7 mouse cellular contexts compared by ENCODE assay signal in the genomic region with DNA sequence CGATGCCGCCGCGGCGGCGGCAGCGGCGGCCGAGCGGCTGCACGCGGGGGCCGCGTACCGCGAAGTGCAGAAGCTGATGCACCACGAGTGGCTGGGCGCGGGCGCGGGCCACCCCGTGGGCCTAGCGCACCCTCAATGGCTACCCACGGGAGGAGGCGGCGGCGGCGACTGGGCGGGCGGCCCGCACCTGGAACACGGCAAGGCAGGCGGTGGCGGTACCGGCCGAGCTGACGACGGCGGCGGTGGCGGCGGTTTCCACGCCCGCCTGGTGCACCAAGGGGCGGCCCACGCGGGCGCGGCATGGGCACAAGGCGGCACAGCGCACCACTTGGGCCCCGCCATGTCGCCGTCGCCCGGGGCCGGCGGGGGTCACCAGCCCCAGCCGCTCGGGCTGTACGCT. TPM values are rescaled to one million over a fixed set of nuclear protein-coding genes. Genes with fewer than 3 reads are reported as not detected.
DNase-seq lines count a peak whose midpoint lies in the region; ATAC-seq and TF ChIP-seq lines count a peak whose summit lies in the region.

No protein-coding gene starts in this region.

- peak overlapping the region; percentile 96 for H3K4me2 ChIP-seq in lung, embryonic 14.5 days
- H3K4me2 ChIP-seq in embryonic facial prominence, embryonic 14.5 days (ENCODE audit: low read depth, low read length) = peak overlapping the region; percentile 98
- H3K4me2 ChIP-seq in hindbrain, embryonic 16.5 days (ENCODE audit: low read length) = peak overlapping the region; percentile 88
- H3K4me2 ChIP-seq in midbrain, embryonic 16.5 days (ENCODE audit: low read length) = peak overlapping the region; percentile 89

- H3K27me3 ChIP-seq in lung, embryonic 14.5 days (ENCODE audit: insufficient read depth, low read length) = peaks cover 94% of the 10 kb centered on the region
- peaks cover 87% of the 10 kb centered on the region for H3K27me3 ChIP-seq in embryonic facial prominence, embryonic 14.5 days (replicated peaks; ENCODE audit: control insufficient read depth, insufficient read depth, low read length)
- peaks cover 50% of the 10 kb centered on the region for H3K27me3 ChIP-seq in hindbrain, embryonic 16.5 days (replicated peaks; ENCODE audit: control insufficient read depth, insufficient read depth, low read length)
- H3K27me3 ChIP-seq in midbrain, embryonic 16.5 days (ENCODE audit: control insufficient read depth, insufficient read depth, low read depth, low read length) = peaks cover 27% of the 10 kb centered on the region

- DNase-seq in lung, embryonic 14.5 days = no peak
- no peak for DNase-seq in lung, postnatal 25 days (ENCODE audit: low spot score)
- no peak for DNase-seq in embryonic facial prominence, embryonic 14.5 days (ENCODE audit: low spot score)
- DNase-seq in frontal cortex, postnatal 10 days (ENCODE audit: low spot score in 2 of 2) = no peak
- no peak for DNase-seq in left cerebral cortex, postnatal 25 days (ENCODE audit: low spot score in 2 of 2)

- no peak for TF ChIP-seq CTCF in lung, embryonic 14.5 days (IDR thresholded peaks at IDR 0.05; ENCODE audit: low read depth)

- no peaks in the 10 kb centered on the region; the same call in 1 of the 2 replicates for H3K4me1 ChIP-seq in lung, embryonic 14.5 days (ENCODE audit: insufficient read depth)
- H3K4me1 ChIP-seq in embryonic facial prominence, embryonic 14.5 days (ENCODE audit: control insufficient read depth, insufficient read depth, low read length) = peaks cover 16% of the 10 kb centered on the region
- H3K4me1 ChIP-seq in hindbrain, embryonic 16.5 days (ENCODE audit: control insufficient read depth, insufficient read depth, low read depth, low read length) = peaks cover 25% of the 10 kb centered on the region
- peaks cover 18% of the 10 kb centered on the region for H3K4me1 ChIP-seq in midbrain, embryonic 16.5 days (ENCODE audit: control insufficient read depth, insufficient read depth, low read length)

- no peaks in the 10 kb centered on the region for H3K9me3 ChIP-seq in lung, embryonic 14.5 days (ENCODE audit: low read depth, low read length)
- no peaks in the 10 kb centered on the region for H3K9me3 ChIP-seq in embryonic facial prominence, embryonic 14.5 days (ENCODE audit: control insufficient read depth, low read length)
- no peaks in the 10 kb centered on the region for H3K9me3 ChIP-seq in hindbrain, embryonic 16.5 days (ENCODE audit: control insufficient read depth, low read length)
- H3K9me3 ChIP-seq in midbrain, embryonic 16.5 days (replicated peaks; ENCODE audit: control insufficient read depth, low read length, poor library complexity, severe bottlenecking) = no peaks in the 10 kb centered on the region

- H3K9ac ChIP-seq in lung, embryonic 14.5 days = no peak overlapping the region; the same call in 1 of the 2 replicates
- peak overlapping the region; percentile 30; the same call in 1 of the 2 replicates for H3K9ac ChIP-seq in embryonic facial prominence, embryonic 14.5 days (ENCODE audit: low read depth, low read length)
- H3K9ac ChIP-seq in hindbrain, embryonic 16.5 days (ENCODE audit: low read depth, low read length) = peak overlapping the region; percentile 38
- peak overlapping the region; percentile 68 for H3K9ac ChIP-seq in midbrain, embryonic 16.5 days (ENCODE audit: low read depth, low read length)

- under 1% methylated on average over 53 of the region's 61 CpGs for WGBS in lung, embryonic 14.5 days
- 1% methylated on average over 16 of the region's 61 CpGs for WGBS in embryonic facial prominence, embryonic 14.5 days
- WGBS in hindbrain, embryonic 16.5 days = under 1% methylated on average over 31 of the region's 61 CpGs
- WGBS in midbrain, embryonic 16.5 days = under 1% methylated on average over 59 of the region's 61 CpGs

- ATAC-seq in lung, embryonic 14.5 days (ENCODE audit: insufficient read depth) = no peak; the same call in 1 of the 2 replicates
- peak; percentile 7 for ATAC-seq in embryonic facial prominence, embryonic 14.5 days (ENCODE audit: low read depth)
- peak; percentile 1 for ATAC-seq in hindbrain, embryonic 16.5 days
- peak; percentile 33 for ATAC-seq in midbrain, embryonic 16.5 days

- peak overlapping the region; percentile 56 for H3K4me3 ChIP-seq in lung, embryonic 14.5 days (ENCODE audit: low read depth, low read length)
- H3K4me3 ChIP-seq in embryonic facial prominence, embryonic 14.5 days (ENCODE audit: low read depth, low read length) = peak overlapping the region; percentile 61
- H3K4me3 ChIP-seq in hindbrain, embryonic 16.5 days (ENCODE audit: low read length) = peak overlapping the region; percentile 58
- H3K4me3 ChIP-seq in midbrain, embryonic 16.5 days (ENCODE audit: low read depth, low read length) = peak overlapping the region; percentile 49

- H3K36me3 ChIP-seq in lung, embryonic 14.5 days (ENCODE audit: insufficient read depth) = no peaks in the 10 kb centered on the region
- no peaks in the 10 kb centered on the region for H3K36me3 ChIP-seq in embryonic facial prominence, embryonic 14.5 days (ENCODE audit: control insufficient read depth, insufficient read depth, low read length)
- no peaks in the 10 kb centered on the region for H3K36me3 ChIP-seq in hindbrain, embryonic 16.5 days (ENCODE audit: control insufficient read depth, insufficient read depth, low read length)
- H3K36me3 ChIP-seq in midbrain, embryonic 16.5 days (ENCODE audit: control insufficient read depth, insufficient read depth, low read length) = no peaks in the 10 kb centered on the region

- H3K27ac ChIP-seq in lung, embryonic 14.5 days (ENCODE audit: low read depth) = no peak overlapping the region
- no peak overlapping the region for H3K27ac ChIP-seq in embryonic facial prominence, embryonic 14.5 days (replicated peaks; ENCODE audit: low read depth, low read length)
- no peak overlapping the region for H3K27ac ChIP-seq in hindbrain, embryonic 16.5 days (ENCODE audit: low read depth, low read length)
- peak overlapping the region; percentile 64 for H3K27ac ChIP-seq in midbrain, embryonic 16.5 days (ENCODE audit: low read length)

- intact Hi-C loops in left cerebral cortex, postnatal 25 days (cut with DNase I) = loop anchor here (2.0 to 5.0 kb wide), 3 partner anchors 63 to 515 kb away; no protein-coding TSS in a partner anchor

RNA-seq across cellular contexts. Expression of gene Pou3f1, which starts 1.2 kb away (rescaled TPM):
- 0.11 and 0.41 TPM in 2 replicates for polyA plus RNA-seq in lung, embryonic 14.5 days (2014; fragmentation: Nextera tagmentation; extraction: Ambion mirVana)
- 1.2 and 1.7 TPM in 2 replicates for polyA plus RNA-seq in embryonic facial prominence, embryonic 14.5 days (2014; fragmentation: Nextera tagmentation; extraction: Ambion mirVana)
- polyA plus RNA-seq in hindbrain, embryonic 16.5 days (2015; fragmentation: Nextera tagmentation; extraction: Ambion mirVana) = 3.0 and 6.7 TPM in 2 replicates
- 12.3 and 14.4 TPM in 2 replicates for polyA plus RNA-seq in midbrain, embryonic 16.5 days (2015; fragmentation: Nextera tagmentation; extraction: Ambion mirVana)
- total RNA-seq in left cerebral cortex, postnatal 25 days (2021) = 10 to 100 TPM; 18.2 to 18.3 TPM

RNA-seq across cellular contexts. Expression of gene Utp11, which starts 35.6 kb away (rescaled TPM):
- 59.0 and 59.5 TPM in 2 replicates for polyA plus RNA-seq in lung, embryonic 14.5 days (2014; fragmentation: Nextera tagmentation; extraction: Ambion mirVana)
- 58.6 and 62.7 TPM in 2 replicates for polyA plus RNA-seq in embryonic facial prominence, embryonic 14.5 days (2014; fragmentation: Nextera tagmentation; extraction: Ambion mirVana)
- 37.9 TPM in 2 replicates for polyA plus RNA-seq in hindbrain, embryonic 16.5 days (2015; fragmentation: Nextera tagmentation; extraction: Ambion mirVana)
- 39.8 and 43.8 TPM in 2 replicates for polyA plus RNA-seq in midbrain, embryonic 16.5 days (2015; fragmentation: Nextera tagmentation; extraction: Ambion mirVana)
- 10 to 100 TPM; 13.8 to 17.9 TPM for total RNA-seq in left cerebral cortex, postnatal 25 days (2021)

RNA-seq across cellular contexts. Expression of gene Fhl3, which starts 42.7 kb away (rescaled TPM):
- 12.8 and 13.1 TPM in 2 replicates for polyA plus RNA-seq in lung, embryonic 14.5 days (2014; fragmentation: Nextera tagmentation; extraction: Ambion mirVana)
- 15.7 and 18.2 TPM in 2 replicates for polyA plus RNA-seq in embryonic facial prominence, embryonic 14.5 days (2014; fragmentation: Nextera tagmentation; extraction: Ambion mirVana)
- 1.5 and 2.1 TPM in 2 replicates for polyA plus RNA-seq in hindbrain, embryonic 16.5 days (2015; fragmentation: Nextera tagmentation; extraction: Ambion mirVana)
- 1.5 and 1.7 TPM in 2 replicates for polyA plus RNA-seq in midbrain, embryonic 16.5 days (2015; fragmentation: Nextera tagmentation; extraction: Ambion mirVana)
- 1 to 10 TPM; 1.5 to 1.8 TPM for total RNA-seq in left cerebral cortex, postnatal 25 days (2021)

RNA-seq across cellular contexts. Expression of gene 3100002H09Rik, which starts 47.2 kb away (rescaled TPM):
- not detected in 2 replicates for polyA plus RNA-seq in lung, embryonic 14.5 days (2014; fragmentation: Nextera tagmentation; extraction: Ambion mirVana)
- polyA plus RNA-seq in embryonic facial prominence, embryonic 14.5 days (2014; fragmentation: Nextera tagmentation; extraction: Ambion mirVana) = 0.47 TPM in 1 of 2 replicates, not detected in the other
- polyA plus RNA-seq in hindbrain, embryonic 16.5 days (2015; fragmentation: Nextera tagmentation; extraction: Ambion mirVana) = 0.36 and 0.49 TPM in 2 replicates
- polyA plus RNA-seq in midbrain, embryonic 16.5 days (2015; fragmentation: Nextera tagmentation; extraction: Ambion mirVana) = 1.1 and 1.5 TPM in 2 replicates
- 1 to 10 TPM in 1 of 2 experiments, under 1 TPM in 1; 0.44 to 1.1 TPM for total RNA-seq in left cerebral cortex, postnatal 25 days (2021)

RNA-seq across cellular contexts. Expression of gene Sf3a3, which starts 56.8 kb away (rescaled TPM):
- polyA plus RNA-seq in lung, embryonic 14.5 days (2014; fragmentation: Nextera tagmentation; extraction: Ambion mirVana) = 164 and 166 TPM in 2 replicates
- 110 and 118 TPM in 2 replicates for polyA plus RNA-seq in embryonic facial prominence, embryonic 14.5 days (2014; fragmentation: Nextera tagmentation; extraction: Ambion mirVana)
- 86.1 and 93.2 TPM in 2 replicates for polyA plus RNA-seq in hindbrain, embryonic 16.5 days (2015; fragmentation: Nextera tagmentation; extraction: Ambion mirVana)
- polyA plus RNA-seq in midbrain, embryonic 16.5 days (2015; fragmentation: Nextera tagmentation; extraction: Ambion mirVana) = 98.1 and 106 TPM in 2 replicates
- total RNA-seq in left cerebral cortex, postnatal 25 days (2021) = 10 to 100 TPM; 31.6 to 33.7 TPM
